Comparison of ENCODE assay signal across 24 mouse cellular contexts in genomic region chr5:135070448-135070847, GRCm38 (mm10). TPM values are rescaled to one million over a fixed set of nuclear protein-coding genes. Genes with fewer than 3 reads are reported as not detected.
"Had no signal": no experiment of that assay in that cellular context is flagged by ENCODE, and none has a peak within 500 bp of the region (broad histone marks: within the 10 kb centered on the region; RNA-seq: fewer than 3 reads in every experiment).

No protein-coding gene starts in this region.

- H3K4me2 ChIP-seq: kidney, embryonic 15.5 days; limb, embryonic 12.5 days; limb, embryonic 15.5 days; midbrain, embryonic 13.5 days; neural tube, embryonic 13.5 days had no signal

- DNase-seq: kidney, adult 18-20 months; kidney, postnatal 10 days; kidney, postnatal 36 days; layer of hippocampus, postnatal 36 days; left cerebral cortex, postnatal 4 days; lung, adult 2 months; lung, postnatal 36 days; retina, postnatal 1 day; right cerebral cortex, postnatal 25 days; thymus, adult 18-20 months; thymus, postnatal 36 days had no signal

- H3K27me3 ChIP-seq: kidney, embryonic 15.5 days; limb, embryonic 12.5 days; limb, embryonic 15.5 days; midbrain, embryonic 13.5 days; neural tube, embryonic 13.5 days had no signal

- H3K4me3 ChIP-seq: kidney, embryonic 15.5 days; limb, embryonic 12.5 days; limb, embryonic 15.5 days; midbrain, embryonic 10.5 days; midbrain, embryonic 13.5 days; myocyte; neural tube, embryonic 13.5 days had no signal

- ATAC-seq: hindbrain, postnatal 0 days; inflammation-experienced regulatory T-cells, adult 6 months; intestine, embryonic 16.5 days; midbrain, embryonic 13.5 days; midbrain, embryonic 16.5 days had no signal

- H3K9ac ChIP-seq: kidney, embryonic 15.5 days; limb, embryonic 12.5 days; limb, embryonic 15.5 days; midbrain, embryonic 13.5 days; neural tube, embryonic 13.5 days had no signal

- H3K27ac ChIP-seq: hindbrain, postnatal 0 days; kidney, embryonic 15.5 days; limb, embryonic 12.5 days; limb, embryonic 15.5 days; midbrain, embryonic 10.5 days; midbrain, embryonic 13.5 days; neural tube, embryonic 13.5 days had no signal

- H3K9me3 ChIP-seq: kidney, embryonic 15.5 days; limb, embryonic 15.5 days; midbrain, embryonic 10.5 days; midbrain, embryonic 13.5 days; neural tube, embryonic 13.5 days had no signal

RNA-seq across cellular contexts. Expression of gene Vps37d, which starts 7.6 kb away (rescaled TPM):
- total RNA-seq: monocyte, adult 5-6 weeks; neutrophil, adult 5-6 weeks had no signal
- polyA plus RNA-seq: inflammation-experienced regulatory T-cells, adult 6 months had no signal

RNA-seq across cellular contexts. Expression of gene Mlxipl, which starts 19.2 kb away (rescaled TPM):
- total RNA-seq: neutrophil, adult 5-6 weeks had no signal
- polyA plus RNA-seq: inflammation-experienced regulatory T-cells, adult 6 months; myocyte had no signal
